Mouse (Mus musculus): Measurements from ENCODE around the gene Antxrl. TPM values are rescaled to one million over a fixed set of nuclear protein-coding genes. Genes with fewer than 3 reads are reported as not detected.

The Antxrl gene
- total RNA-seq (2021), result not detected
- long read RNA-seq, experiment 1, result 0 reads
- long read RNA-seq, experiment 2, result 0 reads

GRCm38 (mm10) chr14:34052516-34052915 is at the start of gene Antxrl:
Gene Antxrl (plus strand): TSS chr14:34052707.
- no peak for TF ChIP-seq CTCF (IDR thresholded peaks at IDR 0.05)
- no peak within 1 kb of the TSS for H3K4me3 ChIP-seq
- DNase-seq, result no peak
- H3K27ac ChIP-seq, result no peak within 1 kb of the TSS
- intact Hi-C loops (cut with DNase I), result no loop called here

DNA sequence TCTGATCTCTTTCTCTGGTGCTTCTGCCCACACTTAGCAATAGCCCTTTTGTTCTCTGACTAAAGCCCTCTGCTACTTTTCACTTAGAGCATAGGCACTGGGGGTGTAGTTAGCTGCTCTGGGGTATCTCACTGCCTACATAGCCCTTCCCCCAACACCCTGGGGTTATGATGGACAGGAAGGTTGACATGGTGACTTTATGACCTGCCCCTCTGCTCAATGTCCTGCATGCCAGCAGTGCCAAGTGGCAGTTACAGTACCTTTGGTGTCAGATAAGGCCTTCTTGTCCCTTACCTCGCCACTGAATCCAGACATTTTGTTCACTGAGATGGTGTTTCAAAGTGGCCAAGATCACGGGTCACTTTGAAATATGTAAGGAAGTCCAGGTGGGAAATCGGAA is 37.4 kb upstream of the Antxrl start, which contains the start of gene Gm30083:
Gene Gm30083, minus strand, starts transcription at position 120 of the 400 bp plus-strand sequence.
- TF ChIP-seq CTCF (IDR thresholded peaks at IDR 0.05), result no peak

GRCm38 (mm10) chr14:34016381-34016780 is 36.1 kb upstream of the Antxrl start, which contains the start of gene Gm5460:
Gene Gm5460 (plus strand): TSS chr14:34016758.
- intact Hi-C loops (cut with DNase I), result no loop called here
- no peak for DNase-seq
- no peak for TF ChIP-seq CTCF (IDR thresholded peaks at IDR 0.05)
- Histone ChIP-seq H3K4me3 (no peak within 1 kb of the TSS), H3K27ac (no peak within 1 kb of the TSS)

More for the DNA sequence above, 37.4 kb upstream of the Antxrl start, which contains the start of gene Gm30083:
- H3K27ac ChIP-seq, result no peak within 1 kb of the TSS
- intact Hi-C loops (cut with DNase I), result no loop called here
- DNase-seq, result no peak
- H3K4me3 ChIP-seq, result no peak within 1 kb of the TSS

GRCm38 (mm10) chr14:34016938-34017337 is 35.6 kb upstream of the Antxrl start:
- intact Hi-C loops (cut with DNase I), result no loop called here
- Histone ChIP-seq H3K4me3 (no peak overlapping the region), H3K27ac (no peak overlapping the region)
- no peak for TF ChIP-seq CTCF (IDR thresholded peaks at IDR 0.05)
- DNase-seq, result no peak

DNA sequence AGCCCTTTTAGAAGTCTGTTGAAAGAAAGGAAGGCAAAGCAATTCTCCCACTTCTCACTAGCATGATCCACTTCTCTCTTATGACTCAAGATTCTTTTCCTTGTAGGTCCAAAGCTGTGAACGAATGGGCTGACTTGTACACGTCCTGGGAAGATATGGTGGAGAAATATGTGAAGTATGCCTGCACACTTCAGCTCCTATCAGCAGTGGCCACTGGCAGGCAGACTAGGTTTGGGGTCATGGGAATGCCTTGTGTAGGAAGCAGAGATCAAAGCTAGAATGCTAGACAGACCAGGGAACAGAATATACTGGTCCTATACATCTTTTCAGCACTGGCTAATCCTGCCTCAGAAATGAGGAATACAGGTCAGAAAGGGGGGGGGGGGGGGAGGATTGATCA is 25.8 kb upstream of the Antxrl start:
- intact Hi-C loops (cut with DNase I), result no loop called here
- no peak for DNase-seq
- Histone ChIP-seq H3K4me3 (no peak overlapping the region), H3K27ac (no peak overlapping the region)
- no peak for TF ChIP-seq CTCF (IDR thresholded peaks at IDR 0.05)

GRCm38 (mm10) chr14:34033841-34034610 is 18.5 kb upstream of the Antxrl start:
- no peak for TF ChIP-seq CTCF (IDR thresholded peaks at IDR 0.05)
- no peak for DNase-seq
- no peak overlapping the region for H3K27ac ChIP-seq
- intact Hi-C loops (cut with DNase I), result no loop called here
- no peak overlapping the region for H3K4me3 ChIP-seq

GRCm38 (mm10) chr14:34041241-34041640 is 11.3 kb upstream of the Antxrl start:
- DNase-seq, result no peak
- no peak for TF ChIP-seq CTCF (IDR thresholded peaks at IDR 0.05)
- Histone ChIP-seq H3K27ac (no peak overlapping the region), H3K4me3 (no peak overlapping the region)
- intact Hi-C loops (cut with DNase I), result no loop called here

- no peak overlapping the region for H3K27ac ChIP-seq
- TF ChIP-seq CTCF (IDR thresholded peaks at IDR 0.05), result no peak
- DNase-seq, result no peak
- intact Hi-C loops (cut with DNase I), result no loop called here
- no peak overlapping the region for H3K4me3 ChIP-seq
These were observed 9.2 kb upstream of the Antxrl start for GRCm38 (mm10) chr14:34043341-34043740.

- Histone ChIP-seq H3K4me3 (no peak overlapping the region), H3K27ac (no peak overlapping the region)
- no peak for TF ChIP-seq CTCF (IDR thresholded peaks at IDR 0.05)
- no peak for DNase-seq
- intact Hi-C loops (cut with DNase I), result no loop called here
These were observed 2.3 kb upstream of the Antxrl start for GRCm38 (mm10) chr14:34050101-34050779.

- intact Hi-C loops (cut with DNase I), result no loop called here
- H3K27ac ChIP-seq, result no peak overlapping the region
- no peak overlapping the region for H3K4me3 ChIP-seq
- no peak for DNase-seq
- TF ChIP-seq CTCF (IDR thresholded peaks at IDR 0.05), result no peak
These were observed 19.2 kb downstream of the Antxrl start for GRCm38 (mm10) chr14:34071665-34072064.

- H3K4me3 ChIP-seq, result no peak overlapping the region
- no peak overlapping the region for H3K27ac ChIP-seq
- DNase-seq, result no peak
- TF ChIP-seq CTCF (IDR thresholded peaks at IDR 0.05), result no peak
- intact Hi-C loops (cut with DNase I), result no loop called here
These were observed 22.8 kb downstream of the Antxrl start for GRCm38 (mm10) chr14:34075346-34075745.

DNA sequence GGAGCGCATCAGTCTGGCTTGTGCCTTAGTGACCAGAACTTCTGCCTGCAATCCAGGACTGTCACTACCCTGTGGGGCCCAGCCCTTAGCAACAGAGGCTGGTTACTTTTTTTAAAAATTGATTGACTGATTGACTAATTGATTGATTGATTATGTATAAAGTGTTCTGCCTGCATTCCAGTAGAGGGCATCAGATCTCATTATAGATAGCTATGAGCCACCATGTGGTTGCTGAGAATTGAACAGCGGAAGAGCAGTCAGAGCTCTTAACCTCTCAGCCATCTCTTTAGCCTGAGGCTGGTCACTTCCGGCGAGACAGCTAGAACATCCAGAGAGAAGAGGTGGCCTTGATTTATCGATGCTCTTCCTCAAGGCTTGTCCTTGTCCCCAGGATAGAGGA is 24.7 kb downstream of the Antxrl start:
- no peak for DNase-seq
- no peak for TF ChIP-seq CTCF (IDR thresholded peaks at IDR 0.05)
- intact Hi-C loops (cut with DNase I), result no loop called here

GRCm38 (mm10) chr14:34078293-34078692 is 25.8 kb downstream of the Antxrl start:
- intact Hi-C loops (cut with DNase I), result no loop called here
- DNase-seq, result no peak

More for the DNA sequence above, 24.7 kb downstream of the Antxrl start:
- Histone ChIP-seq H3K4me3 (no peak overlapping the region), H3K27ac (no peak overlapping the region)

More at GRCm38 (mm10) chr14:34078293-34078692, 25.8 kb downstream of the Antxrl start:
- H3K27ac ChIP-seq, result no peak overlapping the region
- no peak for TF ChIP-seq CTCF (IDR thresholded peaks at IDR 0.05)
- no peak overlapping the region for H3K4me3 ChIP-seq
